Mouse (Mus musculus) liver, embryonic 11.5 days (tissue): Measurements from ENCODE around the gene Ccer2. TPM values are rescaled to one million over a fixed set of nuclear protein-coding genes. Genes with fewer than 3 reads are reported as not detected.
A peak's percentile ranks its signal among the peaks of the same experiment; 100 is the strongest.

Experiments
- ATAC-seq: fragments of 200-750 bp; cut with Nextera tagmentation; replicated peaks from 2 replicates; pipeline ENCODE4 v1.8.0; 2017; ENCODE audit warnings: moderate number of reproducible peaks, mild to moderate bottlenecking, moderate TSS enrichment, moderate library complexity; ENCODE audit not compliant: low FRiP score
- DNase-seq: peaks from one replicate; pipeline ENCODE4 v3.0.0-alpha.2; 2017; ENCODE audit warnings: low spot score
- H3K27ac ChIP-seq: fragments of 300-500 bp; sonication (generic); 2 replicates; pipeline ENCODE4 v1.5.1; 2014; ENCODE audit warnings: mild to moderate bottlenecking, low read depth, low read length, control low read depth
- H3K27me3 ChIP-seq: fragments of 300-500 bp; sonication (generic); replicated peaks from 2 replicates; pipeline ENCODE4 v1.6.1; 2014; ENCODE audit warnings: low read length, mixed read lengths; ENCODE audit not compliant: control insufficient read depth, insufficient read depth
- H3K36me3 ChIP-seq: fragments of 300-500 bp; sonication (generic); 2 replicates; pipeline ENCODE4 v1.6.1; 2014; ENCODE audit warnings: mild to moderate bottlenecking, low read length, moderate library complexity, mixed read lengths; ENCODE audit not compliant: control insufficient read depth, insufficient read depth
- H3K4me1 ChIP-seq: fragments of 300-500 bp; sonication (generic); replicated peaks from 2 replicates; pipeline ENCODE4 v1.6.1; 2014; ENCODE audit warnings: low read length, mixed read lengths; ENCODE audit not compliant: control insufficient read depth, insufficient read depth
- H3K4me2 ChIP-seq: fragments of 300-500 bp; sonication (generic); 2 replicates; pipeline ENCODE4 v1.6.1; 2014; ENCODE audit warnings: mild to moderate bottlenecking, control low read depth, moderate library complexity
- H3K4me3 ChIP-seq: fragments of 300-500 bp; sonication (generic); 2 replicates; pipeline ENCODE4 v1.5.1; 2014; ENCODE audit warnings: low read depth, low read length, control low read depth
- H3K9ac ChIP-seq: fragments of 300-500 bp; sonication (generic); 2 replicates; pipeline ENCODE4 v1.6.1; 2014; ENCODE audit warnings: low read depth, low read length, control low read depth
- H3K9me3 ChIP-seq: fragments of 300-500 bp; sonication (generic); 2 replicates; pipeline ENCODE4 v1.6.1; 2016; ENCODE audit warnings: low read length, inconsistent platforms, mixed read lengths; ENCODE audit not compliant: control insufficient read depth
- WGBS: fragments of 180-500 bp; shearing (Covaris S2); extraction: QIAGEN DNeasy Blood & Tissue Kit; methylation state at CpG from one replicate; pipeline ENCODE4 v1.1.7; 2014; 5-methylcytosine and 5-hydroxymethylcytosine counted together
- polyA plus RNA-seq: library from polyadenylated mRNA; unstranded; fragments of >200 nt; fragmentation: Nextera tagmentation; extraction: Ambion mirVana; gene quantifications from 2 replicates; pipeline ENCODE4 v1.2.1, GENCODE M21; 2014

Gene Ccer2
- polyA plus RNA-seq, 1 experiment from 2014 or later, result not detected

DNA sequence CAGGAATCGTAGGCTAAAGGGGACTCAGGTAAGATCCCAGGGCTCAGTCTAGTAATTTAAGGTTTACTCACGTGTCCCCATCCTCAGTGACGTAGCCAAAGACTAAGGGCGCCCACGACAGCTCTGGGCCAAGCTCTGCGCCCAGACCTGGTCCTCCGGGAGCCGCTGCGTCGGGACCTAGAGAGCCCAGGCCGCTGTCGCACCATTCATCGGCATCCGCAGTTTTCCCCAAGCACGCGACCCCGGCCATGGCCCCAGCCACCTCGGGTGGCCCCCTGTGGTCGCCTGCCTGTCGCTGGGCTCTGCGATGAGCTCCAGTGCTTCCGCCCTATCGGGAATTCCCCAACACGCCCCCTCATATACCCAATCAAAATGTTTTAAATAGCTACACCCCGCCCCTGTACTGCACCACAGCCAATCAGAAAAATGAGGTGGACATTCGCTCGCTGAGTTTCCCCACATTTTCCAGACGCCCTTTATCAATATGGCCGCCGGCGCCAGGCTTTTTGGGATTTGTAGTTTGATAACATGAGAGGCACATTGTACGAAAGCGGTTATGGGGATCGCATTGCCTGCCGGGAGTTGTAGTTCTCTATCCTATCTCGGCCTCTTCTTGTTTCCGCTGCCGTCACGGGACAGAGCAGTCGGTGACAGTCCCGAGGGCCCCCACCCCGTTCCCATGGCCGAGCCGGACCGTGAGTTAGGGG lies 10.4 kb downstream of the Ccer2 start, which contains the start of gene Sirt2:
Gene Sirt2, plus strand, starts transcription at position 563 of the 707 bp plus-strand sequence.
- Histone ChIP-seq H3K36me3 (peaks cover 5% of the 10 kb centered on the region), H3K4me1 (peaks cover 34% of the 10 kb centered on the region), H3K27ac (no peak within 1 kb of the TSS), H3K4me3 (peak within 1 kb of the TSS; percentile 66), H3K27me3 (no peaks in the 10 kb centered on the region), H3K9me3 (no peaks in the 10 kb centered on the region), H3K4me2 (peak within 1 kb of the TSS; percentile 87), H3K9ac (peak within 1 kb of the TSS; percentile 68)
- DNase-seq (peak; percentile 94), ATAC-seq (peak; percentile 96)
- under 1% methylated on average over 45 of the region's 45 CpGs for WGBS

DNA sequence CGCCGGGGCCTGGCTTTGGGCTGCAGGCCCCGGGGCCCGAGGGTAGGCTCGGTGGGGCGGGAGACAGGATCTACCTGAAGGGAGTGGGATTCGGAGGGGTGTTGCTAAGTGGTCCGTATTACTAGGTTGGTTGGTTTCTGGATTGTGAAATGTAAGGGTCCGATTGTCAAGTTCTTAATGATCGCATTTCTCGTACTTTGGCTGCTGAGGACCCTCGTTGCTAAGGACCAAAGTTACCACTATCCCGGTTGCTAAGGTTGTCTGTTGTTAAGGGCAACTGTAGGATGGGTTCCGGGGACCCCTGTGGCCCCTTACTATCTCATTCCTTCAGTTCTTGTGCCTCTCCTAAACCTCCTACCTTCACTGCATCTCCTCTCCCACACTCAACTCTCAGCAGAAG lies 10.9 kb downstream of the Ccer2 start:
- DNase-seq, result no peak
- ATAC-seq, result no peak
- peak overlapping the region; percentile 87 for H3K4me2 ChIP-seq
- no peak overlapping the region for H3K27ac ChIP-seq
- H3K4me1 ChIP-seq, result peaks cover 34% of the 10 kb centered on the region
- no peaks in the 10 kb centered on the region for H3K9me3 ChIP-seq
- no peaks in the 10 kb centered on the region for H3K27me3 ChIP-seq
- peak overlapping the region; percentile 66 for H3K4me3 ChIP-seq
- H3K9ac ChIP-seq, result peak overlapping the region; percentile 68
- no peaks in the 10 kb centered on the region; the same call in 1 of the 2 replicates for H3K36me3 ChIP-seq
- 7% methylated on average over 14 of the region's 14 CpGs for WGBS

DNA sequence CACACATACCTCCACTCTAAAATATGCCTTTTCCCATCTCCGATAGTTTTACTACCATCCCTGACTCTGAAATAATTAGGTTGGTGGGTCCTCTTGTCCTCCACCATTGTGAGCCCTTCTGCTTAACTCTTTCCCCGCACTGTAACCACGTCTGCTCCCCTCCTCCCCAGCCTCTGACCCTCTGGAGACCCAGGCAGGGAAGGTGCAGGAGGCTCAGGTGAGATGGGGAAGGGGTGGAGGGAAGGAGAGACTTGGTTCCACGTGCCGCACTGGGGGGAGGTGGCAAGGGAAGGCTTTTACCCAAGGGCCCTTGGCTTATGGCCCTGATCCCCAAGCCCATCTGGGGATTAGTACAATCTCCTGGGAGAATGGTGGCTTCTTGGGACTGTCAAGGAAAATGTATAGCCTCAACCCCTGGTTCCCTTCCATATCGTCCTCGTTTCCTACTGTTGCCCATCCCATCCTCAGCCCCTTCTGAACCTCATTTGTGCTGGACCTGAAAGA lies 11.5 kb downstream of the Ccer2 start, which contains the start of gene Nfkbib:
Gene Nfkbib, minus strand, starts transcription at position 51 of the 504 bp plus-strand sequence.
- H3K36me3 ChIP-seq, result no peaks in the 10 kb centered on the region
- H3K9me3 ChIP-seq, result no peaks in the 10 kb centered on the region
- H3K4me3 ChIP-seq, result peak within 1 kb of the TSS; percentile 66
- H3K4me2 ChIP-seq, result peak within 1 kb of the TSS; percentile 87
- ATAC-seq (no peak), DNase-seq (no peak)
- no peaks in the 10 kb centered on the region for H3K27me3 ChIP-seq
- no peak within 1 kb of the TSS for H3K27ac ChIP-seq
- peaks cover 34% of the 10 kb centered on the region for H3K4me1 ChIP-seq
- H3K9ac ChIP-seq, result peak within 1 kb of the TSS; percentile 68
- 69% methylated on average over 7 of the region's 7 CpGs for WGBS

DNA sequence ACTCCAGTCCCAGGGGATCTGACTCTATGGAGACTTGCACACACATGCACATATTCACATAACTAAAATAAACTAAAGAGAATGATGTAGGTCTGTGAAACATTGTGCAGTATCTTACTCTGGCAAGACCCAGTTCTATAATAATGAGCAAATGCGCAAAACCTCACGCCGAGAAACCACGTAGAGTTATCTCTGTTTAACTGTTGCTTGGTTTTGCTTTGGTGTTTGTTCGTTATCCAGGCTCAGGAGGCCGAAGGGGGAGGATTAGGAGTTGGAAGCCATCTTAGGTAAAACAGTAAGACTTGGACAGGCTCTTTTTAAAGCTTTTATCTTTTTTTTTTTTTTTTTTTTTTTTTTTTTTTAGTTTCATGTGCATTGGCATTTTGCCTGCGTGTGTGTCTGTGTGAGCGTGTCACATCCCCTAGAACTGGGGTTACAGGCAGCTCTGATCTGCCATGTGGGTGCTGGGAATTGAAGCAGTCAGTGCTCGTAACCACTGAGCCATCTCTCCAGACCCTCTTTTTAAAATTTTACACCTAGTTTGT lies 13.5 kb downstream of the Ccer2 start:
- no peak overlapping the region for H3K9ac ChIP-seq
- H3K36me3 ChIP-seq, result no peaks in the 10 kb centered on the region
- 79% methylated on average over 9 of the region's 9 CpGs for WGBS
- H3K4me1 ChIP-seq, result peaks cover 34% of the 10 kb centered on the region
- no peaks in the 10 kb centered on the region for H3K9me3 ChIP-seq
- ATAC-seq (no peak), DNase-seq (no peak)
- H3K4me3 ChIP-seq, result no peak overlapping the region
- H3K27me3 ChIP-seq, result no peaks in the 10 kb centered on the region
- H3K4me2 ChIP-seq, result no peak overlapping the region
- no peak overlapping the region for H3K27ac ChIP-seq

GRCm38 (mm10) chr7:28770309-28770708 lies 14.3 kb downstream of the Ccer2 start:
- WGBS, result 55% methylated on average over 3 of the region's 3 CpGs
- DNase-seq (no peak), ATAC-seq (no peak)
- H3K4me1 ChIP-seq, result peaks cover 27% of the 10 kb centered on the region
- H3K9me3 ChIP-seq, result no peaks in the 10 kb centered on the region
- no peak overlapping the region for H3K4me3 ChIP-seq
- H3K36me3 ChIP-seq, result no peaks in the 10 kb centered on the region; the same call in 1 of the 2 replicates
- H3K9ac ChIP-seq, result no peak overlapping the region
- H3K27me3 ChIP-seq, result no peaks in the 10 kb centered on the region
- H3K27ac ChIP-seq, result no peak overlapping the region
- H3K4me2 ChIP-seq, result 0 out of 2 replicates have a peak overlapping the region, but pooled peaks have one; percentile 0

DNA sequence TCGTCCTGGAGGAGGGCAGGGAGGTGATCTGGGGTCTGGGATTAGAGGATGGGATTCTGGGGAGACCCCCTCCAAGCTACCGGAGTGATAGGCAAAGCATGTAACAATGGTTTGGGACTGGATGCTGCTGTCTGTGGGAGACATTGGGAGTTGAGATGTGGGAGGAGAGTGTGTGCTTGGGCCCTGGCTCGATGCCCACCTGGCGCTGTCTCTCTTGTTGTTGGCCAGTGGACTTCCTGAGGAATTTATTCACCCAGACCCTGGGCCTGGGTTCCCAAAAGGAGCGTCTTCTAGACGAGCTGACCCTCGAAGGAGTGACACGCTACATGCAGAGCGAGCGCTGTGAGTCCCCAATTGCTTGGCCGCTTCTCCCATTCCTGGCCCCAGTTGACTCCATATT lies 15.9 kb downstream of the Ccer2 start:
- Histone ChIP-seq H3K27ac (no peak overlapping the region), H3K9ac (no peak overlapping the region), H3K4me1 (peaks cover 22% of the 10 kb centered on the region), H3K9me3 (no peaks in the 10 kb centered on the region), H3K4me2 (no peak overlapping the region), H3K36me3 (no peaks in the 10 kb centered on the region; the same call in 1 of the 2 replicates), H3K27me3 (no peaks in the 10 kb centered on the region), H3K4me3 (no peak overlapping the region)
- DNase-seq, result no peak
- 90% methylated on average over 11 of the region's 11 CpGs for WGBS
- no peak for ATAC-seq

GRCm38 (mm10) chr7:28773163-28773562 lies 17.2 kb downstream of the Ccer2 start:
- DNase-seq (no peak), ATAC-seq (no peak)
- Histone ChIP-seq H3K4me1 (peaks cover 11% of the 10 kb centered on the region), H3K27ac (no peak overlapping the region), H3K4me3 (no peak overlapping the region), H3K9ac (no peak overlapping the region), H3K4me2 (no peak overlapping the region), H3K27me3 (no peaks in the 10 kb centered on the region), H3K36me3 (no peaks in the 10 kb centered on the region; the same call in 1 of the 2 replicates), H3K9me3 (no peaks in the 10 kb centered on the region)
- WGBS, result 74% methylated on average over 3 of the region's 3 CpGs

DNA sequence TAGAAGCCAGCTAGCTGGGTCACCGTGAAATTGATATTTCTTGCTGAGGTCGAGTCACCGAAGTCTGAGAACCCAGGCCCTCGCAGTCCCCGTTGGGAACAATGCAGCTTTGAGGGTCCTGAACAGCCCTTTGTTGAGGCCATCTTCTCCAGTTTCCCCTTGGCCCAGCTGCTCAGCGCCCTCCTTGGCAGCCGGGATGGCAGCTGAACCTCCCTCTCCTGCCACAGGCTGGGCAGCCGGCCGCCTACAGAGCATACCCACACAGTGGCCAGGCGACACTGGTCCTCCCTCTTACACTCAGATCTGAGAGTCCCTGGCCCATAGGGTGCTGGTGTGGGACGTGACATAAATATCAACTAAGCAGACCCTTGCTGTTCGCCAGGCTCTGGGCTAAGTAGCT lies 18.2 kb downstream of the Ccer2 start:
- H3K9me3 ChIP-seq, result no peaks in the 10 kb centered on the region
- DNase-seq (no peak), ATAC-seq (no peak)
- H3K36me3 ChIP-seq, result no peaks in the 10 kb centered on the region; the same call in 1 of the 2 replicates
- H3K27ac ChIP-seq, result no peak overlapping the region
- H3K4me1 ChIP-seq, result peaks cover 11% of the 10 kb centered on the region
- H3K9ac ChIP-seq, result no peak overlapping the region
- H3K4me3 ChIP-seq, result no peak overlapping the region
- no peak overlapping the region for H3K4me2 ChIP-seq
- 89% methylated on average over 12 of the region's 12 CpGs for WGBS
- H3K27me3 ChIP-seq, result no peaks in the 10 kb centered on the region
